Mouse (Mus musculus) right cerebral cortex, postnatal 36 days (tissue): ENCODE data around the gene Hmgcll1.

Source experiments
- DNase-seq, 2 experiments: peaks; one replicate each; pipeline ENCODE4 v3.0.0; 2022; ENCODE audit warnings: low spot score in 2 of 2, mixed read lengths in 1 of 2

The Hmgcll1 gene

DNA sequence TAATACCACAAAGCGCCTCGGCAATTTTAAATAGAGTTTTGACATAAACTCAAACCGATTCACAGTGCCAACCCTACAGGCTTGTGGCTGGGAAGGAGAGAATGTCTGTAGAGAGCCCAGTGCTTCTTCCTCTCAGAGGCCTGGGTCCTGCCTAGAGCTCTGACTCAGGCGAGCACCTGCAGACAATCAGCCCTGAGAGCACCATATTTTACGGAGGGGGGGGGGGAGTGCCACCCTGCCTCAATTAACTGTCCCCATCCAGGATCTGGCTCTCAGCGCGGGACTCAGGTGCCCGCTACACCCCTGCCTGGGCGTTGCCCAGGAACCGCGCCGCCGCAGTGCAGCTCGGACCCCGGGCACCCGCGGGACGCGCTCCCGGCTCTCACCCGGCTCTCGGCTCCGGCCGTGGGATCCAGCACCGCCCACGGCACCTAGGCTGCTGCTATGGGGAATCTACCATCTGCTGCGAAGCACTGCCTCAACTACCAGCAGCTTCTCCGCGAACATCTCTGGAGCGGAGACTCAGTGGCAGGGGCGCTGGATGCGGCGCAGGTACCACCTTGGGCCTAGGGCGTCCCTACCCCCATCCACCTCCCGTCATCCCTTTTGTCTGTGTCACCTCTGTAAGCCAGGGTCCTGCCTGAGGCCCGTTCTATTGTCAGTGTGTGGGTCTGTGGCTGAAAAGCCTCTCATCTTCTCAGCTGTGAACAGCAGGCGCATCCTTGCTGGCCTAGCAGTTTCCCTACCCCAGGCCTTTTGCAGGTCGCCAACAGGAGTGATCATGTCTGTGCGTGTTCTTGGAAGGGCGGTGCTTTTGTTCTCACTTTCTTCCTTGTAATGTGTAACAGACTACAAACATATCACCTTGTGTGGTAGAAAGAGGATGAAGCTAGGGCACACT lies at the start of gene Hmgcll1:
TSS of gene Hmgcll1 (plus strand) at position 225 of the 901 bp plus-strand sequence.
- DNase-seq = peak; percentile 69 to 70

DNA sequence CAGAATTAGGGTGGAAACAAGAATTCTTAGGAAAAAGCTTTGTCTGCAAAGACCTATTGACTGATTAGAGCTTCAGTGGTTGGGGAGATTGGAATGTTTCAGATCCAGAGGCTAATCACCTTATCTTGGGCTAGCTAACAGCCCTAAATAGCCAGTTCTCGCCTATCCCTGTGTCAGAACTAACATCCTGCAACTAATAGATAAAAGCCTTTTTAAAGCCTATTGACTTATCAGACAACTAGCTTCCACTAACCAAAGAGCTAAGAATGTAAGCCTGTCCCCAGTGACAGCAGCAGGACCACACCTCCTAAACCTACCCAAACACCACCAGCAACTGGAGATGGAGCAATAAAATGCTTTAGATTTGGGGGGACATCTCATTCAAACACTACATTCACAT lies 34.6 kb upstream of the Hmgcll1 start:
- DNase-seq = no peak

DNA sequence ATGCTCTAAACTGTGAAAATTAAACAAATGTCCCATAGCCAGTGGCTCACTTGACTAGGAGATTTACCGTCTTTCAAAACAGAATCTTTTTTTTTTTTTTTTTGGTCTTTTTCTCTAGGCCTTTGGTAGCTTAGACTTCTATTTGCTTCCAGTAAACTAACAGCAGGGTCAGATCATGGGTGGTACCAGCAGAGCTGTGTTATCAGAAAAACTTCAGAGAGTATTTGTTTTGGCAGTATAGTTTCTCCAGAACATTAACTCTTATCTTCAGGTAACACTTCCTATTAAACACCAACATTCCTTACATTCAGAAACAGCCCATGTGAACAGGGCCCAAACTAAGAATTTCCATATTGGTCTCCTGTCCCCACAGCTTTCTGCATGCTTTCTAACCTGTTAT lies 33.5 kb upstream of the Hmgcll1 start:
- DNase-seq = no peak

DNA sequence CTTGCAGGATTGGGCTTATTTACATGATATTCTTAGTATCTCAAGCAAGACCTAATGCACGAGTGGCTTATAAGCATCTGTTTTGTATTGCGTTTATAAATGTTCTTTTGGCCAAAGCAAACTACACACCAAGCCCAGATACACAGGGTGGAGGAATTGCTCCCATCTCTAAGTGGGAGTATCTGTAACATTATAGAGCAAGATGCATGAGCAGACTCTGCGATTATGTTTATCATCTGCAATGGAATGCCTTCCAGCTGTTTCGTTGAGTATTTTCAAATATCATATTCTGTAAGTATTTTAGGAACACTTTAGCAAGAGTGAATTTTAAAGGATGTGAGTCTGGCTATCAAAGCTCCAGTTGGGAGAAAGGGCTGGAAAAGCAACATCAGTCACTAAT lies 25.2 kb upstream of the Hmgcll1 start:
- DNase-seq = no peak

DNA sequence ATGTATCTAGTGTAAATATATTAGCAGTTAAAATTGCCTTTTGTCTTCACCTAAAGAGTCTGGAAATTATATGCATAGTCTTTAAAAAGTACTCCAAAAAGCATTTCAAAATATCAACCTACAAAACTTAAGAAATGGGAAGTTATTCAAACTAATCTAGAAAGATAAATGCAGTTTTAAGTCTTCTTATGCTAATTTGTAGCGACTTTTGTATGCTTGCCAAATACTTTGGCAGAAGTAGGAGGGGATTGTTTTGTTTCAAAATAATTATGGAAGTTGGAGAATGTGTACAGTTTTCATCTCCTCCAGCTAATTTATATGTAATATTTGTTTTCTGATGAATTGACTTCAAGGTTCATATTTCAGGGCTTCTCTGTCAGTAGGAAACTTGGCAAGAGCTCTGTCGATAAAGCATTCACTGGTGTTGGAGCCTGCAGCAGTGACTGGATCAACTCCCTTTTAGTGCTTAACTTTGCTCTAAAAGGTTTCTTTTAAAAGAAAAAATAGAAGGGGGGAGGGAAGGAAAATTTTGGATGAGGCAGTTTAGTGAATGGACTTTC lies 15.8 kb upstream of the Hmgcll1 start:
- DNase-seq = no peak

DNA sequence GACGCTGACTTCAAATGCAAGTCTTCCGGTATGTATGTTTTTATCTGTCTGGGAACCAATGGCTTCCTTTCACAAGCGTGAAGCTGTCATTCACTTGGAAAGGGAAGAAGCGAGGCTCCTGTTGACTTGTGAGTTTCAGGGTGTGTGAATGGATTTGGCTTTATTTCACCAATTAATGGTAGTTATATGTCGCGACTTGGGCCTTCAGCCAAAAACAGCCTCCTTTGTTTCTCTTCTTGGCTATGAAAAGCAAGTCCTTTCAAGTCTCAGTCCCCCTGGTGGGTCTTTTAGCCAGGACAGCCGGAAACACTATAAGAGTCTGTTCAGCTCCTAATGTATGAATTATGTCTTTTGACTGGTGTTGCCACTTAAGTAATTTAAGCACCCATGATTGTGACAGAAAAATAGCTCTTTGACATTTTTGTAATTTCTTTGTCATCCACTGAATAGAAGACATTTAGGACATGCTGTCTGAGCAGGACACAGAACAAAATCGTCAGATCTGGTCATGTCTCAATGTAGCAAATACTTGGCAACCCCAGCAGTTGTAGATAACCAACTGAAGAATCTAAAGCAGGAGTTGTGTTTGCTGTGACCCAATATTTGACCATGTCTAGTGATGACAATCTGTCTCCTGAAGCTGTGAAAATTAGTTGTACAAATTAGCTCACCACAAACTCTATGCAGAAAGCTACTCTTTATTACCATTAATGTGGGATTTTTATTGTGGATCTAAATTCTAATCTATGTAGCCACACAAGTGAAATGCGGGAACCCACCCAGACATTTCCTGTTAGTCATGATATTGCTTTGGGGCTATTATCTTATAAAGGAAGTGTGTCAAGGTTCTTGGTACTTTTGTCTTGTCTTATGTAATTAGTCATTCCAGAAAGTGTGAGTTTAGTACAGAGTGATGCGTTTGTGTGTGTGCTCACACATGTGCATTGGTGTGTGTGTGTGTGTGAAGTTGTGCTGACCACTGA lies 13.5 kb upstream of the Hmgcll1 start:
- DNase-seq = no peak

DNA sequence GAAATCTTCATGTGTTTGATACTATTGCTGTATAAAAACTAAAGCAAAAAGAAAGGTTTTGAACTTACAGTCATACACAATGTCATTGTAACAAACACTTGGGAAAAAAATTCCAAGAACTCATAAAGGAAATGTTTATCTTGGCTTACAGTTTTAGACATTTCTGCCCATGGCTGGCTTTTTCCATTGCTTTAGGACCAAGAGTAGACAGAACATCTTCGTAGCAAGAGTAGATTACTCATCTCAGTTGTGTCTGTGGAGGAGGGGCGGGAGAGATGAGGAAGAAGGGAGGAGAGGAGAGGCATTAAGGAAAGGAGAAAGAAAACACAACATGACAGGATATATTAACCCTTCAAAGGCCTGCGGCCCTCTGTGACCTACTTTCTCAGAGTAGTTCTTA lies 11.6 kb upstream of the Hmgcll1 start:
- DNase-seq = no peak

DNA sequence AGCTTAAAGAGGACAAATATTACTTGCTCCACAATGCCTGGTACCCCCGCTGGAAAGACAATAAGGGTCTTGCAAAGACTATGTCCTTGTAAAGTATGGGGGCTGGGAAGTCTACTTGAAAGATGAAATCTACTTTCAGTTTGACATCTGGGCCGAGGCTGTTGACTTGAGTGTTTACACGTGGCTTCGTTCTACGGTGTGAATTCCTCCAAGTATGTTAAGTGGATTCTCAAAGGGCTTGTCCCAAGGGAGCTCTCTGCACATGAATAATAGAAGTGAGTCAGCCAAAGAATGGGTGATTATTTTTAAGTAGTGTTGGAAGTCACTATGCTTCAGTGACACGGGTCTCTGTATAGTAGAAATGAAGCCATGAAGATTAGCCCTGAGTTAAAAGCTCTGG lies 11.0 kb upstream of the Hmgcll1 start:
- DNase-seq = no peak

DNA sequence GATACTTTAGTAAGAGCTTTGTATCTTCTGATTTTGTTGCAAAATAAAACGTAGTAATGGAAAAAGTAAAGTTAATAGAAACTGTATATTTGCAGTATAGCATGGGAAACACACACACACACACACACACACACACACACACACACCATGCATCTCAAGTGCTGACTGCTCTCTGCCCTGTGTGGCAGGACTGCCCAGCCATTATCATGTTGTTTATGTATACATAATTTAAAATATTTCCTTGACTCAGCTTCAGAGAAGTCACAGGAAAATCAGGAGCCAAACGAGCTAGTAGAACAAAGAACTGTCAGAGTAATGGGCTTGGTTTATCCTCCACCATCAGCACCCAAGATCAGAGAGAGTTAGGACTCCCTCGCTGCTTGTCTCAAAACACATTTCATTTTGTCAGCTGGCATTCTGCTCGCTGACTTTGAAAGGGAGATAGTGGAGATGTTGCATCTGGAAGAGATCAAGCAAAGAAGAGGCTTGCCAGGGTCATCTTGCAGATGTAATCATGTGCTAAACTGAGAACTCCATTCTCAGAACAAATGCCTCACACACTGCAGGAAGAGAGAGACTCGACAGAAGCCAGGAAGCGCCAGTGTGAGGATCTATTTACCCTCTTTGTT lies 7.2 kb upstream of the Hmgcll1 start:
- no peak for DNase-seq

DNA sequence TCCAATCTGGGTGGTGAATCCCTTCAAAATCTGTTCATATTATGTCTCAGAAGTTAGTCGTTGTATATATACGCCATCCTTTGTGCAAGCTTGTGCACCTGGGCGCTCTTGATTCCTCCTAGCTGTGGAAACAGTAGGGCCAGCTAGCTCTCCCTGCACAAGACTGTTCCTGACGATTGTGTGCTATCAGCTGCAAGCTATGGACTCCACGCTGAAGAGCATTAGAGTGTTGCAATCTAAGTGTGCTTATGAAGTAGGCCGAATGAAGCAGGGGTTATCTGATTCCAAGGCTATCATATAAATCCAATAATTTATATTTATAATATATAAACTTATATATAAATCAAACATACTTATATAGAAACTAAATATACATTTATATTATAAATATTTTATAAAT lies 866 bp upstream of the Hmgcll1 start:
- no peak for DNase-seq

DNA sequence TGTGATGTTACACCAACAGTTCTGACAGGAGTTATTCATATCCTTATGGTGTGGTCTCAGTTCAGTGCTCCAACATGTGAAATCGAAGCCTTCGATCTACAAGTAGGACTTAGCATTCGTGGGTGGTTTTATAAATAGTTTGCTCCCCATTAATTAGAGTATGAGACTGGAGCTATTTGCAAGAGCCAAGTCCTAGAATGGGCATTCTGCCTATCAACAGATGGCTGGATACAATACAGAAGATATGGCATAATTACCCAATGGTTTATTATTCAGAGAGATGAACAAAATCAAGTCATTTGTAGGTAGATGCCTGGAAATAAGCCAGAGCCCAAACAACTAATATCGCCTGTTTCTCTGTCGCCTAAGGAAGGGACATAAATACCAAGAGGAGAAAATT lies 1.3 kb downstream of the Hmgcll1 start:
- DNase-seq = no peak

DNA sequence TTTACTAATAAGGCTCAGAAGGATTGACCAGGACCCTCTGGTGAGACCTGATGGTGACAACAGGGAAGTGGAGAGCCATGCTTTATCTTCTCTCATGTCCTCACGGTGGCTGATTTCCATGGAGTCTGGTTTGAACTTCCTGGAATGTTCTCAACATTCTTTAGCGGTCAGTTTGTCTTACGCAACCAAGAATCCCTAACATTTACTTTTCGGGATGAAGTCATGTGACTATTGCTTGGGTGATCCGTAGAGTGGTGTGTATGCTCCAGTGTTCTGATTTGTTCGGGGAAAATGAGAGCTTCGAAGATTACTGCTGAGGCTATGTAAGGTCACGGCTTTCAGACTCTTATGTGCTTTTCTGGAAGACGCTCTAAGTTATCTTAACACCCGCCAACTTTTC lies 1.9 kb downstream of the Hmgcll1 start:
- DNase-seq = no peak

DNA sequence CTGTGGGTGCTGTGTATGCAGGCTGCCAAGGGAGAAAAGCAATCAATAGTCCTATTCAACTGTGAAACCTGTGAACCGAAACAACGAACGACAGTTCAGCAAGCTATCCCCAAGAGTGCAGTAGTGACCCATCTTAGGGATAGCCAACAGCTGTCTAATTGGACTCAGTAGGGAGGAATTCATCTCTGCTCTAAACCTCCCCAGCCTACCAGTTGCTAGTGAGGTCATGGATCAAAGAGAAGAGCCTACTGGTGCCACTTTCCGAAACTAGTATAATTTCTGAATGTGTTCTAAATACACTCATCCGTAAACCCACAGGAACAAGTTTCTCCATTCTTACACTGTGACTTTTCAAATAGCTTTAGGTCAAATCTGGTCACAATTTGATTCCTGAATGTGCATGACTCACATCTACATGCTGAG lies 8.9 kb downstream of the Hmgcll1 start:
- DNase-seq = no peak

DNA sequence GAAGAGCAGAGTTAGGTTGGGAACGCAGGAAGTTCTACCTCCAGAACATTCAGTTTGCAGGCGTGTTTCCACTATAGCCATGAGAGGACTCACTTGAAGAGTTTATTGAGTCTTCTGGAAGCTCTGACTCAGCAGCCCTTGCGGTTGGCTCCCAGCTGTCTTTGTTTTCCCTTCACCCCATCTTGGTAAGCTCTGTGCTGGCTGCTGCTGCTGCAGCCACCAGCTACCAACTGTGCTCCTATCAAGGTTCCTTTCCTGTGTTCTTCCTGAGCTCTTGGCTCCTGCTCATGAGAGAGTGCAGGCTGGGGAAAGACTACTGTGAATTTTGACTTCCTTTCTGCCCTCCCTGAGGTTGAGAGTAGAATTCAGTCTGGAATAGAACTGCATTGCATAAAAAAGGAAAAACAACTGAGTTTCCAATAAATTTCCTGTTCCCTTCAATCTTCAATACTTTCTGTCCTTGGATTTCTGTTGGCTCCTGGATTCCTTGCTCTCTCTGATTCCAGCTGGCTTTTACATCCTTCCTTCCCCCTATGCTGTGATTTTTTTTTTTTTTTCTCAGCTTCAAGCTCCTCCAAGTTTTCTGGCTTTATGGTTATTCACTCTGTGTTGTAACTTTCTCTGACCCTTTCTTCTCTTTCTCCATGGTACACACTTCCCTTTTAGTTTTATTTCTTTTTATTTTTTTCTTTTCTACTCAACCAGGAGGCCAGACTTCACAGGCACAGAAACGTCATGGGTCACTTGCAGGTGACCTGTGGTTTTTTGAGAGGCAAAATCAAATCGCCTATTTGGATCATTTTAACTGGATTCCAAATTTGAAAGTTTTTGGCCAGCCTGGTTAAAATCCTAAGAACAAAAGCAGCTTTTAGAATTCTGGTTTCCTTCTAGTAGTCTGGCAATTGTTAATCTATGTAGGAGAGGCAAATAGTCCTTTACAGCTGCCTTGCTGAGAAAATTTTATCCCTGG lies 9.9 kb downstream of the Hmgcll1 start:
- peak; percentile 54 to 62 for DNase-seq

DNA sequence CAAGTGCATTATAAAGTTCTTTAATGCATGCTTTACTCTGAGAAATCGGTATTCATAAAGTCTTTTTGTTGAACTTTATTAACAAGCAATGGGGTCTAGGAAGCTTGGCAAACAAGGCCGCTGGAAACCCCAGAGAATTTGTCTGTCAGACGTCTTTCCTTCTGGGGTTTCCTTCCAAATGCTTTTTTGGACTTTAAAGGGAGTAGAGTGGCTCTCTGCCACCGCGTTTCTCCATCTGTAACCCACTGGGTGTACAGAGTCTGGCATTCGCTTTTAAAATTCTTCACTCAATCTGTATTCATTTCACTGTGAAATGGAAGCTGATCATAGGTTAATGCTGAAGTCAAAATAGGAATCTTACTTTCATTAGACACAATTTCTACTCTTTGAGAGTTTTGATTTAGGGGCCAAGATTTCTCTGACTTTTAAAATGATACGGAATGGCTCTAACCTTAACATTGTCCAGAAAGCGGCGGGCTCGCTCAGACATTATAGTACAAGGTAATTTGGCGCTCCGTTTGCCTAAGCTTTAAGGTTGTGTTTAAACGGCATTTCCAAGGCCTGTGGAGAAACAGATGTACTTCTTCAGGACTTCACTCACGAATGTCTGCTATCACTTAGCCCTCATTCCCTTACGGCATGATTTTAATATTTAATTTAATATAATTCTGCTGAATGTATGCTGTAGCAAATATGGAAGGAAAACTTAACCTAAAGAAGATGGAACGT lies 15.0 kb downstream of the Hmgcll1 start:
- DNase-seq = no peak

DNA sequence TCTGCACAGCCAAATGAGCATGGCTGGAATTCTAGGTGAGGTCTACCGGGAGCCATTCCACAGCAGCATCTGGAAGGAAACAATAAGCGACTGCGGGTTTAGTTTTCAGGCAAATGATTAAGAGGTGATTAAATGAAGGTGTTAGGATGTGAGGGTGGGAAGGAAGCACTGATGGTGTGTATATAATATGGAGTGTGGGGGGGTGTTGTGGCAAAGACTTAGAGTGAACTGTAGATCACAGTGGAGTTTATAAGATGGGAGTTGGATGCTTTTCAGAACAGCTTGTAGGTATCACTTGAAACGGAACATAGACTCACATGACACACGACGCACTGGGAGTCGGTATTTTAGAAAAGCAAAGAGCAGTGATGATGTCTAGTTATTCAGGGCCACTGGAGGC lies 20.4 kb downstream of the Hmgcll1 start:
- no peak for DNase-seq

DNA sequence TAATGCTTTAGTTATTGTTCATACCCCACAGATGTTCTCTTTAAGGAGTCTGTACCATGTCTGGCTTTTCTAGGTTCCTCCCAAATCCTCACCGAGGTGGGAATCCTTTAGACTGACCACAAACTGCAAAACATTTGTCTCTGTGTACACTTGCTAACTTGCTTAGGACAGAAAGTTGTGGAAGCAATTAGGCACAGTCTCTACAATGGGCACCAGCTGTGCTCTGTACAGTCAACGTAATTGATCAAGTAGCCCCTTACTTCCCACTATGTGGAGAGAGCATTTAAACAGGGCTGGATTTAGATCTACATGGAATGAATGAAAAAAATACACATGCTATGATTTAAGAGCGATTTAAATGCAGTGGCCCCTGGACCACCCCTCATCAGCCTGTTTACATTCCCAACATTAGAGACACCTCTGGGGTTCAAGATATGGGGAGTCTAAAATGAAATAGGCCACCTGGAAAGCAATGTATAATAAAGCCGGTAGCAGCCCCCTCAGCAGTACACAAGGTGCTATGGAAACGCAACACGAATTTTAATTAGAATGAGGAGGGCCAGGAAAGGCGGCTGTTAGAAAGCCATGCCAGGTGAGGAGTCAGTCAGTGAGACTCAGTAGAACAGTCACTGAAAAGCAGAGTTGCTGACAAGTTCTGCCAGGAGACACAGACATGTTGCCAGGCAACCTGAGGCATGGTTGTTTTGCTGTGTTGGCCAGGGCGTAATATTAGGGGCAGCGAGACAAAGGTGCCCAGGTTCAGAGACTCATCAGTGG lies 23.9 kb downstream of the Hmgcll1 start:
- DNase-seq = no peak

DNA sequence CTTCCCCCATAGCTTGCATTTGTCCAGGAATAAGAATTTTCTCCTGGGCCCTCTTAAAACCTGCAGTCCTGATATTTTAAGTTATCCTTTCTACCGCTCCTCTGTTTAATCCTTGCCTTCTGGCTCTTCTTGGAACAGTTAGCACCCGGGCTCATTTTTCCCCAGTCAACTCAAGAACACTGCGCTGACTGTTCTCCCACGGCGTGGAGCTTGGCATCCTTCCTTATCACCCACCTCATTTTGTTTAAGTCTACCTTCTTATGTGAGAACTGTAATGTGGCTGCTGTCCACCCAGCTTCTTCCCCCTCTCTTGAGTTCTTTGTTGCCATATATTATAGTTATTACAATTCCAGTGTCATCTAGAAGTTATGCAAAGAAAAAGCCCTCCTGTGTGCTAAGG lies 25.1 kb downstream of the Hmgcll1 start:
- peak; percentile 47 to 69 for DNase-seq

DNA sequence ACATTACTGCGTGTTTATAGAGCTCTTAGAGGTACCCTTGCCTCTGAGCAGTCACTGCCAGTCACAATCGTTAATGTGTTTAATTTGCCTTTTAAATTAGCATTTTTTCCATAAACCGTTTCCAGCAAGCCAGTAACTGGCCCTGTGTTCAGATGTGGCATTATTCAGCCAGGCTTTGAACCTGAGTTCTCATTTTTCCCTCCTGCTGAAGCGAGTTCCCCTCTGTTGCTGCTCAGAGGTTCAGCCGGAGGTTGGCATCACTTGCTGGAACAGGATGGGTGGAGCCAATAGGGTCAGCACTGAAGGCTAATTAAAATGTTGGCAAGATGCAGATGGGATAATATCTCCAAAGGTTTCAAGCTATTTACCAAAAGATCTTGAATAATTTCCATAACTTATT lies 28.7 kb downstream of the Hmgcll1 start:
- DNase-seq = no peak
